Mouse (Mus musculus): ENCODE results near the gene Olfr1061. TPM values are rescaled to one million over a fixed set of nuclear protein-coding genes. Genes with fewer than 3 reads are reported as not detected.
"Not testable (repeated sequence)": the region's sequence is repeated elsewhere in the genome, so short reads cannot be mapped to it uniquely, and the experiment has no call there.

The Olfr1061 gene
- not detected in 2 replicates for polyA plus RNA-seq (2012; rRNA removed)
- polyA plus RNA-seq (2014; fragmentation: Nextera tagmentation; extraction: Ambion mirVana): not detected in 2 replicates

- H3K36me3 ChIP-seq (ENCODE audit: control insufficient read depth, insufficient read depth, low read length): no peaks in the 10 kb centered on the region
- WGBS: 80% methylated on average over 1 of the region's 1 CpGs
- TF ChIP-seq POLR2A (IDR thresholded peaks at IDR 0.05; ENCODE audit: borderline replicate concordance, extremely low read depth, insufficient read depth, insufficient read length): no peak
Measured at GRCm38 (mm10) chr2:86413950-86414349, at the start of gene Olfr1061. TSS of gene Olfr1061 (minus strand) at chr2:86414050.

GRCm38 (mm10) chr2:86460434-86460833 lies 46.6 kb upstream of the Olfr1061 start:
- ATAC-seq (ENCODE audit: low FRiP score, low read depth): no peak

More at GRCm38 (mm10) chr2:86413950-86414349, at the start of gene Olfr1061:
- no peak within 1 kb of the TSS for H3K9ac ChIP-seq (ENCODE audit: low read depth, low read length, severe bottlenecking)
- DNase-seq (ENCODE audit: low spot score): no peak
- H3K4me2 ChIP-seq (replicated peaks; ENCODE audit: low read depth, low read length, severe bottlenecking): no peak within 1 kb of the TSS
- no peaks in the 10 kb centered on the region for H3K4me1 ChIP-seq (ENCODE audit: control insufficient read depth, insufficient read depth, low read length)
- H3K9me3 ChIP-seq (ENCODE audit: control insufficient read depth, low read length): no peaks in the 10 kb centered on the region
- no peak within 1 kb of the TSS for H3K27ac ChIP-seq (replicated peaks; ENCODE audit: low read depth, low read length)
- H3K27me3 ChIP-seq (ENCODE audit: control insufficient read depth, insufficient read depth, low read length): no peaks in the 10 kb centered on the region
- no peak within 1 kb of the TSS for H3K4me3 ChIP-seq (replicated peaks; ENCODE audit: low read length)
- no peak for ATAC-seq (ENCODE audit: low FRiP score, low read depth)

GRCm38 (mm10) chr2:86456169-86456568 lies 42.3 kb upstream of the Olfr1061 start, which contains the start of gene Olfr1066:
TSS of gene Olfr1066 (minus strand) at chr2:86456269.
- Histone ChIP-seq H3K9ac (ENCODE audit: low read depth, low read length, severe bottlenecking) (no peak within 1 kb of the TSS), H3K36me3 (ENCODE audit: control insufficient read depth, insufficient read depth, low read length) (no peaks in the 10 kb centered on the region), H3K4me1 (ENCODE audit: control insufficient read depth, insufficient read depth, low read length) (no peaks in the 10 kb centered on the region), H3K4me3 (replicated peaks; ENCODE audit: low read length) (no peak within 1 kb of the TSS), H3K9me3 (ENCODE audit: control insufficient read depth, low read length) (no peaks in the 10 kb centered on the region), H3K27ac (replicated peaks; ENCODE audit: low read depth, low read length) (no peak within 1 kb of the TSS), H3K27me3 (ENCODE audit: control insufficient read depth, insufficient read depth, low read length) (no peaks in the 10 kb centered on the region), H3K4me2 (replicated peaks; ENCODE audit: low read depth, low read length, severe bottlenecking) (no peak within 1 kb of the TSS)
- 78% methylated on average over 1 of the region's 1 CpGs for WGBS
- ATAC-seq (ENCODE audit: low FRiP score, low read depth) (no peak), DNase-seq (ENCODE audit: low spot score) (no peak)
- no peak for TF ChIP-seq POLR2A (IDR thresholded peaks at IDR 0.05; ENCODE audit: borderline replicate concordance, extremely low read depth, insufficient read depth, insufficient read length)

More at GRCm38 (mm10) chr2:86460434-86460833, 46.6 kb upstream of the Olfr1061 start:
- Histone ChIP-seq H3K9me3 (ENCODE audit: control insufficient read depth, low read length) (no peaks in the 10 kb centered on the region), H3K9ac (ENCODE audit: low read depth, low read length, severe bottlenecking) (no peak overlapping the region), H3K27ac (replicated peaks; ENCODE audit: low read depth, low read length) (no peak overlapping the region), H3K36me3 (ENCODE audit: control insufficient read depth, insufficient read depth, low read length) (no peaks in the 10 kb centered on the region), H3K4me1 (ENCODE audit: control insufficient read depth, insufficient read depth, low read length) (no peaks in the 10 kb centered on the region), H3K4me3 (replicated peaks; ENCODE audit: low read length) (no peak overlapping the region), H3K27me3 (ENCODE audit: control insufficient read depth, insufficient read depth, low read length) (no peaks in the 10 kb centered on the region), H3K4me2 (replicated peaks; ENCODE audit: low read depth, low read length, severe bottlenecking) (no peak overlapping the region)
- TF ChIP-seq POLR2A (IDR thresholded peaks at IDR 0.05; ENCODE audit: borderline replicate concordance, extremely low read depth, insufficient read depth, insufficient read length): no peak
- WGBS: 87% methylated on average over 1 of the region's 1 CpGs
- DNase-seq (ENCODE audit: low spot score): no peak

GRCm38 (mm10) chr2:86450491-86450890 lies 36.6 kb upstream of the Olfr1061 start, which contains the start of gene Olfr1065:
TSS of gene Olfr1065 (minus strand) at chr2:86450591.
- H3K4me2 ChIP-seq (replicated peaks; ENCODE audit: low read depth, low read length, severe bottlenecking); DNase-seq (ENCODE audit: low spot score); H3K9me3 ChIP-seq (ENCODE audit: control insufficient read depth, low read length); H3K27ac ChIP-seq (replicated peaks; ENCODE audit: low read depth, low read length); H3K27me3 ChIP-seq (ENCODE audit: control insufficient read depth, insufficient read depth, low read length); H3K36me3 ChIP-seq (ENCODE audit: control insufficient read depth, insufficient read depth, low read length); ATAC-seq (ENCODE audit: low FRiP score, low read depth); H3K4me1 ChIP-seq (ENCODE audit: control insufficient read depth, insufficient read depth, low read length); H3K4me3 ChIP-seq (replicated peaks; ENCODE audit: low read length); H3K9ac ChIP-seq (ENCODE audit: low read depth, low read length, severe bottlenecking): not testable (repeated sequence)
- WGBS: no CpG with 5 or more reads among the region's 1 CpGs

GRCm38 (mm10) chr2:86442101-86442500 lies 28.3 kb upstream of the Olfr1061 start:
- not testable (repeated sequence) for H3K9ac ChIP-seq (ENCODE audit: low read depth, low read length, severe bottlenecking); ATAC-seq (ENCODE audit: low FRiP score, low read depth); H3K36me3 ChIP-seq (ENCODE audit: control insufficient read depth, insufficient read depth, low read length); DNase-seq (ENCODE audit: low spot score); H3K27me3 ChIP-seq (ENCODE audit: control insufficient read depth, insufficient read depth, low read length); H3K27ac ChIP-seq (replicated peaks; ENCODE audit: low read depth, low read length); H3K4me2 ChIP-seq (replicated peaks; ENCODE audit: low read depth, low read length, severe bottlenecking); H3K4me3 ChIP-seq (replicated peaks; ENCODE audit: low read length); H3K9me3 ChIP-seq (ENCODE audit: control insufficient read depth, low read length); H3K4me1 ChIP-seq (ENCODE audit: control insufficient read depth, insufficient read depth, low read length)
- 79% methylated on average over 1 of the region's 1 CpGs for WGBS

GRCm38 (mm10) chr2:86428511-86428910 lies 14.7 kb upstream of the Olfr1061 start:
- H3K4me1 ChIP-seq (ENCODE audit: control insufficient read depth, insufficient read depth, low read length); ATAC-seq (ENCODE audit: low FRiP score, low read depth); H3K36me3 ChIP-seq (ENCODE audit: control insufficient read depth, insufficient read depth, low read length); H3K9ac ChIP-seq (ENCODE audit: low read depth, low read length, severe bottlenecking); H3K4me3 ChIP-seq (replicated peaks; ENCODE audit: low read length); H3K27me3 ChIP-seq (ENCODE audit: control insufficient read depth, insufficient read depth, low read length); DNase-seq (ENCODE audit: low spot score); H3K9me3 ChIP-seq (ENCODE audit: control insufficient read depth, low read length); H3K4me2 ChIP-seq (replicated peaks; ENCODE audit: low read depth, low read length, severe bottlenecking); H3K27ac ChIP-seq (replicated peaks; ENCODE audit: low read depth, low read length): not testable (repeated sequence)
- WGBS: 85% methylated on average over 8 of the region's 8 CpGs

- not testable (repeated sequence) for H3K4me3 ChIP-seq (replicated peaks; ENCODE audit: low read length); H3K27me3 ChIP-seq (ENCODE audit: control insufficient read depth, insufficient read depth, low read length); DNase-seq (ENCODE audit: low spot score); H3K9me3 ChIP-seq (ENCODE audit: control insufficient read depth, low read length); H3K4me2 ChIP-seq (replicated peaks; ENCODE audit: low read depth, low read length, severe bottlenecking); H3K9ac ChIP-seq (ENCODE audit: low read depth, low read length, severe bottlenecking); ATAC-seq (ENCODE audit: low FRiP score, low read depth); H3K36me3 ChIP-seq (ENCODE audit: control insufficient read depth, insufficient read depth, low read length); H3K27ac ChIP-seq (replicated peaks; ENCODE audit: low read depth, low read length); H3K4me1 ChIP-seq (ENCODE audit: control insufficient read depth, insufficient read depth, low read length)
Measured at GRCm38 (mm10) chr2:86426649-86427048, 12.8 kb upstream of the Olfr1061 start, which contains the start of gene Olfr1062. TSS of gene Olfr1062 (minus strand) at chr2:86426749.
